Mouse (Mus musculus) heart, adult 11 months (tissue): ENCODE data around the gene Zfp59.
"Not testable (repeated sequence)": the region's sequence is repeated elsewhere in the genome, so short reads cannot be mapped to it uniquely, and the experiment has no call there.

Source experiments
- DNase-seq: peaks from one replicate; pipeline ENCODE4 v3.0.0; 2022

Zfp59 gene

DNA sequence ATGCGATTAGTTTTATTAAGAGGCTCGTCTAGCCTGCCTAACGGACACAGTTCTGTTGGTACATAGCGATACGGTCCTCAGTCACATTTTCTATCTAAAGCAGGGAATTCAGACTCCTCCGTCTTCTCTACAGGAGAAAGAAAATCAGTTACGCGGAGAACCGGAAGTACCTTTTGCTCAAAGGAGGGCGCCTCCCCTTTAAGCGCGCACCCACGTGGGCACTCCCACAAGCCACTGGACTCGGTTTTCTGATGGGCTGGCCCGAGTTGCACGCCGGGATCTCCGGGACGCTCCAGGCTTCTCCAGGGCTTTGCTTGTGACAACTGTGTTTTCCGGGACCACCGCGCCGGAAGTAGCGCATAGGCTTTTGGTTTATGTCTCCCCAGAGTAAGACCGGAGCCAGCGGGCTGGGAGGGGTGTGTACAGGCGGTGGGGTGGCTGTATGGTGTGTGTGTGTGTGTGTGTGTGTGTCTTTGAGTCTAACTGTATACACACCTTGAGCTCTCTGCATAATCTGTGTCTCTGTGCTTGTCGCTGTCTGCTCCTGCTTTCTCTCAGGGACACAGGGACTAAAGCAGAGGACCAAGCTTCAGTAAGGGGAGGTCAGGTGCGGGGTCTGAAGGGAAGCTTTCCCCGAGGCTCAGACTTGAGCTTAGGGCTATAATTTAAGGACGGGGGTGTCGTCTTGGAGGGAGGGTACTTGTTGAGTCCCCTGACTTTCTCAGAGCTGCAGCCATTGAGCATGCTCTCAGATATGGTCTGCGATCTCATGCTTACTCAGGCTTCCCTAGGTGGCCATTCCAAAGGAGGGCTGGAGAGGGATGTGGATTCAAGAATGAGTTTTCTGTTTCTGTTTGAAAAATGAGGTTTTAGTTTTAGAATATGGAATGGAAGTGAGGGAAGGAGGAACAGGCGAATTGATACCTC lies at the start of gene Zfp59:
TSS of gene Zfp59 (plus strand) at position 285 of the 927 bp plus-strand sequence.
- DNase-seq: peak; percentile 99

DNA sequence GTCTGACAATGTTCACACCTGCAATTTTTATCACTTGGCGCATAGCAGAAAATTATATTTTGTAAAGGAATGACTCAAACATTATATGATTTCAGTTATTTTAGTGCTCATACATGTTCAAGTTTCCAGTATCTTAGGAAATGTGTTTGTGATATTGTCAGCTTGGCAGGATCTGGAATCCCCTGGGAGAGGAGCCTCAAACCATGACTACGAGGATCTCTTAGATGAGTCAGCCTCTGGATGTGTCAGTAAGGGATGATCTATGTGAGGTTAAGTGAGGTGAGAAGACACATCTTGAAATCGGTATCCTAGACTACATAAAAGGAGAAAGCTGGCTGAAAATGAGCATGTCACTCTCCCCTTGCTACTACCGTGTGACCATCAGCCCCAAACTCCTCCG lies 49.1 kb upstream of the Zfp59 start:
- no peak for DNase-seq

DNA sequence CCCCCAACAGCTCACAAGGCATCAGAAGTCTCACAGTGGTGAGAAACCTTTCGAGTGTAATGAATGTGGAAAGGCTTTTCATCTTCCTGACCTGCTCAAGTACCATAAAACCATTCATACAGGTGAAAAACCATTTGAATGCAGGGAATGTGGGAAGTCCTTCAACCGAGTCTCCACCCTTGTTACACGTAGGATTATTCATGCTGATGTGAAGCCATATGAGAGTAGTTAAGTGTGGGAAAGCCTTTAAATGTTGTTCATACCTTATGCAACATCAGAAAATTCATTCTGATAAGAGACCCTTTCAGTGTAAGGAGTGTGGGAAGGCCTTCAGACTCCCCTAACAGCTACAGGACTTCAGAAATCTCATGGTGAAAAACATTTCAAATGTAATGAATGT lies 44.5 kb upstream of the Zfp59 start:
- DNase-seq: not testable (repeated sequence)

GRCm38 (mm10) chr7:27794566-27794965 lies 43.8 kb upstream of the Zfp59 start:
- DNase-seq: no peak

DNA sequence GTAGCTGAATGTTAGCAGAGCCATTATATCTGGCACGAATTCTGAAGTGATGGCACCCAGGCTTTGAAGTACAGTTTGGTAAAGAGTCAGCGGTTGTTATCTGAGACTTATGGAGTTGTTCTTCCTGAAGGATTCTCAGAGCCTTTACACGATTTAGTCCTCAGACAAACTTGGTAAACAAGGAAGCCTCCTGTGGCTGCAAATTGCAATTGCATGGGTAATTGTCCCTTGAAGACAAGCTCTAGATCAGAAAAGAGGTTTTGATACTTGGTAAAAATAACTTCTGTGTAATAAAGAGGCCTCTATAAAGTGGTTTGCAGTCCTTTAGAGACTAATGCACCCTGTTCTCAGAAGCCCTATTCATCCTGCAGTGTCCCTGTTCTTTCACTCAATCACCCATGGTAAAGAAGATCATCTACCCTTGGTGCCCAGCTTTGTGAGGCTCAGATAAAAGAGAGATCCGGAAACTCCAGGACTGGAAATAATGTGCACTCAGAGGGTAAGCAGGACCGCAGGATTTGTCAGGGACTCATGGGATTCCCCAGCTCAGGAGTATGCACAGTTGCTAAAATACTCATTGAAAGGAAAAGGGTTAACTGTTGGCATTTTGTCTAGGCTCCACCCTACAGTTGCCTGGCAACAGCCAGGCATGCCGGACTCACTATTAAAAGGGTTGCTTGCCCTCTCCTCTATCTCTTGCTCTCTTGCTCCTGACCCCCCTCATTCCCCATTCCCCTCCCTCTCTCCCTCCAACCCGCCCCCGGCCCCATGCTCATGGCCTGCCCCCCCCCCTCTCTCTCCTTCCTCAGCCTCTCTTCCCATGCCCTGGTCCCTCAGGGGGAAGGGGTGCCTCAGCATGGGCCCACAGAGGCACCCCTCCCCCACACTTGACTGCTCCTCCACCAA lies 40.2 kb upstream of the Zfp59 start:
- peak; percentile 59 for DNase-seq

DNA sequence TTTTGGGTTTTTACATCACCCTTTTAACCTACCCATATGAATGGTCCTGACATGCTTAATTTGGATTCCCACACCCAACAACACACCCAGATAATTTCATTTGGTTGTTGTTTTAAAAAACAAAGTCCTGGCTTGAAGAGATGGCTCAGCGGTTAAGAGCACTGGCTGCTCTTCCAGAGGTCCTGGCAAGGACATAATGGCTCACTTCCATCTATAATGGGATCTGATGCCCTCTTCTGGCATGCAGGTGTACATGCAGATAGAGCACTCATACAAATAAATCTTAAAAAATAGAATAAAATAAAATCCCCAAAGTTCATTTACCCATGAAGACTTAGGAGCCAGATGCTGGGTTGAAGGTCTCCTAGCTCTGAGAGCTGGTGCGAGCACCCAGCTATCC lies 37.3 kb upstream of the Zfp59 start:
- peak; percentile 40 for DNase-seq

DNA sequence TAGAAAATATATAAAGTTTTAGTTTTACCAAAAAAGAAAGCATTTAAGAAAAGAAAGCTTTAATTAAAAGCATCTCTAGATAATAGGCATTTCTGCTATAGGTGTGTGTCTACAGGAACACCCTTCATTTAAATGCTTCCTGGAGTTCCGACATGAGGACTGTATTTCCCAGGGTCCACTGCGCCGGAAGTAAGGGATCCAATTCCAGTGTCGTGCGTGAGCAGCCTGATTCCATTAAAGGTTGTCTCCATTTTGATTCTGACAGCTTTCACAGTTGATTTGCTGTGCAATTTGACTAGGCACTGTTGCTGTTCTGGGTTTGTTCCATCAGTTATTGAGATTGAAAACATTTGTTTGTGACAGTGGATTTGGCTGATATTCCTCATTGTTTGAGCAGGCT lies 35.4 kb upstream of the Zfp59 start:
- DNase-seq: peak; percentile 17

DNA sequence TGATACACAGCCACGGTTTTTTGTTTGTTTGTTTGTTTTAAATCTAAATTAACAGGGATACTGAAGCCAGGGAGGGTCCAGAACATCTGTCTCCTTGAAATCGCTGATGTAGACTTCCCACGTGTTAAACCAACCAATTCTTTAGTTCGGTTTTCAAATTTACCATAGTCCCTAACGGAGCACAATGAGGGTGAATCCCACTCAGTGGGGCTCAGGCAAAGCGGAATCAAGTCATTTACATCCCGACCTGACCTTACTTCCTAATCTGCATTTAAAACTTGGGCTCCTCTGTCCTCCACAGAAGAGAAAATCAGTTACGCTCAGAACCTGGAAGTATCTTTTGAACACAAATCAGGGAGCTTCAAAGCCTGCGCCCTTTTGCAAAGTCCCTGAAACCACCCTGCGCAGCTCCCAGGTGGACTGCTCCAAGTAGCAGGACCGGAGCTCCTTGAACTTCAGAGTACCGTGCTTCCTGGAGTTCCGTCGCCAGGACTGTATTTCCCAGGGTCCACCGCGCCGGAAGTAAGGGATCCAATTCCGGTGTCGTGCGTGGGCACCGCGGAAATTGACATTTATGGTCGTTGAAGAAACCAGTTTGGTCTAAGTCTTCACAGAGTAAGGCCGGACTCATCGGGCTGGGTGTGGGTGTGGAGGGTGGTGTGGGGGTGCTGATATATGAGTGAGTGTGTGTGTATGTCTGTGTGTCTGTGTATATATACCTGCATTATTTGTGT lies 33.9 kb upstream of the Zfp59 start:
- peak; percentile 98 for DNase-seq

DNA sequence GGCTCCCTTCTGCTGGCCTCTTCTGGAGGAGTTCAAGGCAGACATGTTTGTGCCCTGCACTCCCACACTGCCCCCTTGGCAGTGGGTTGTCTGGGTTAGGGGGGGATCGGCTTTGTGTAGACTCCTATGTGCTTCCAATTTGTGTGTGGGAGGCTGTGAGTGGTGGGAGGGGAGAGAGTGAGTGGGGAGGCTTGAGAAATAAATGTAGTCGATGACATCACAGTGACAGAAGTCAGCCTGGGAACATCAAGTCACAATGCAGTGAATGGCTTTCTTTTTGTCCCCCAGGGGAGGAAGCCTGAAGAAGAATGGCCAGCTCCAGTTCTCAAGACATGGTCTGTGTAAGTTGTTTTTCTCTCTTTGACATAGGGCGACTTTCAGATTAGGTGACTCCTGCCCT lies 31.5 kb upstream of the Zfp59 start, which contains the start of gene Zfp626:
TSS of gene Zfp626 (plus strand) at position 301 of the 400 bp plus-strand sequence.
- not testable (repeated sequence) for DNase-seq

DNA sequence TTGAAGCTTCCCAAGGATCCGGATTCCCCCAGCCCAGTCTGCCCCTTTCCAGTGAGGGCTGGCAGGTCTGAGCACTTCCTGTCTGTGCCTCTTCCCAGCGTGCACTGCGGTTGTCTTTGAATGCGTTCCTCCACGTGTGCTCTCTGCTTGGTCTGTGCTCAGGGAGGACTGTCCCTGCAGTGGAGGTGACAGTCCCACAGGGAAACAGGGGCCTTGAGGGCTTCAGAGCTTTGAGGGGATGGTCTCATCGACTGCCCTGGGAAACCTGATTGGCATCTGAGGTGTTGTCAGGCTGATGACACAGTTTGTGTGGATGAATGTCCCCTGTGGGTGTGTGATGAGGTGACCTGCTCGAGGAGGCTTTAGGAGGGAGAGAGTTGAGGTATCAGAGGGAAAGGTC lies 31.1 kb upstream of the Zfp59 start:
- DNase-seq: peak; percentile 51

GRCm38 (mm10) chr7:27818526-27819110 lies 19.8 kb upstream of the Zfp59 start:
- peak; percentile 55 for DNase-seq

DNA sequence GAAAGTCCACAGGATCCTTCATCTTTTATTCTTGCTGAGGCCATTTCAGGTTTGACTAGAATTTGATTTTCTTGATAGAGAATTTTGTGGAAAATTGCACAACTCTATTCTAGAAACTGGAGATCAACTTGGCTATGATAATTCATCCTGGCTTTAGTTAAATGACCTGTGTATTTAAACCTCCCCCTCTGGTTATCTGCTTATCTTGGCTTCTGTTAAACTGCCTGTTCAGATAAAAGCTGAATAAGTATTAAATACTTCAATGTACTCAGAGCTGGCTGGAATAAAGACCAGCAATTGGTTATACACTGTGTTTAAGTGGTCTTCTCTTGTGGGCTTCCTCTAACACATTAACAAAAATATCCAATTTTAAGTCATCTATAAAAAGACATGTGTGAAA lies 15.8 kb upstream of the Zfp59 start:
- no peak for DNase-seq

- peak; percentile 46 for DNase-seq
These were observed 4.3 kb upstream of the Zfp59 start for GRCm38 (mm10) chr7:27834131-27834530.

GRCm38 (mm10) chr7:27837896-27838295 lies 511 bp upstream of the Zfp59 start:
- DNase-seq: peak; percentile 57

DNA sequence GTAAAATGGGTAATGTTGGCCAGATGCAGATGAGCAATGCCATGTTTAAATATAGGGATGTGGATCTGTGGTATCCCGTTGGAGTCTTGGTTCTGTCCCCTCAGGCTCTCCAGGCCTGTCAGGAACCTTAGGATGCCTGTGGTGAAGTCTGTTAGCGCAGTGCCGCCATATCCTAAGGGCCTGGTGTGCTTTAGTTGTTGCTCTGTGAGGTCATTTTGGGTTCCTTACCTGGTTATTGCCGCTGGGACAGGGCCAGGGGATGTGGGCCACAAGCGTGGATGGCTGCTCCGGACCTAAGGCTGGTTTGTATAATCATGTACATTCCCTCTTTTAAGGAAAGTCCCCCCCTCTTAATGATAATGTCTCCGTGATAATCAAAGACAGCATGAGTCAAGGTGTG lies 1.2 kb downstream of the Zfp59 start:
- peak; percentile 85 for DNase-seq

DNA sequence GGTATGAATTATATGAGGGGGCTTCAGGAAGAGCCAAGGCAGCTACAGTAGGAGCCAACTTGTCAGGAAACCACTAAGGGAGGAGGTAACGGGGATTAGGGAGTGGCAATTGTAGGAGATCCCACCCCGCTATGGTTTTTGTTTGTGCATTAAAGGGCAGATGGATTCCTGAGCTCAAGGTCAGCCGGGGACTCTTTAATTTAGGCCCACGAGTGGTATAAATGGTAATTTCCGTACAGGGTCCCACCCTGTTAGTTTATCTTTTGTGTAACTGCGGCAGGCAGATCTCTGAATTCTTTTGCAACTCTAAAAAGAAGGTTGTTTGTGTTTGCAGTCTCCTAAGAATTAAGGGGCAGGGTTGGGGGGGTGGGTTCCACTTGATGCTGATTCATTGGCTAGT lies 1.7 kb downstream of the Zfp59 start:
- peak; percentile 15 for DNase-seq

DNA sequence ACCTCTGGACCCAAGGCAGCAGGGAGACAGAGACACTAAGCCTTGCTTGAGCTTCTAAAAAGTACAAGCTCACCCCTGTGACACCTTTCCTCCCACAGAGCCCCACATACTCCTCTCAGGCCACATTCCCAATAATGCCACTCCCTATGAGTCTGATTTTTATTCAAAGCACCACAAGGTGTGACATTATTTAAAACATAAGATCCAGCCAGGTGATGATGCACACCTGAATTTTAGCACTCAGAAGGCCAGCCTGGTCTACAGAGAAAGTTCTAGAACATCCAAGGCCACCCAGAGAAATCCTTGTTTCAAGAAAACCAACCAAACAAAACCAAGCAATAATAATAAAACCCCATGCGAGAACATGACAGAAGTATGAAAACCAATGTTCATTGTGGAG lies 18.8 kb downstream of the Zfp59 start, which contains the start of gene Zfp607a:
TSS of gene Zfp607a (plus strand) at position 301 of the 400 bp plus-strand sequence.
- DNase-seq: peak; percentile 19

DNA sequence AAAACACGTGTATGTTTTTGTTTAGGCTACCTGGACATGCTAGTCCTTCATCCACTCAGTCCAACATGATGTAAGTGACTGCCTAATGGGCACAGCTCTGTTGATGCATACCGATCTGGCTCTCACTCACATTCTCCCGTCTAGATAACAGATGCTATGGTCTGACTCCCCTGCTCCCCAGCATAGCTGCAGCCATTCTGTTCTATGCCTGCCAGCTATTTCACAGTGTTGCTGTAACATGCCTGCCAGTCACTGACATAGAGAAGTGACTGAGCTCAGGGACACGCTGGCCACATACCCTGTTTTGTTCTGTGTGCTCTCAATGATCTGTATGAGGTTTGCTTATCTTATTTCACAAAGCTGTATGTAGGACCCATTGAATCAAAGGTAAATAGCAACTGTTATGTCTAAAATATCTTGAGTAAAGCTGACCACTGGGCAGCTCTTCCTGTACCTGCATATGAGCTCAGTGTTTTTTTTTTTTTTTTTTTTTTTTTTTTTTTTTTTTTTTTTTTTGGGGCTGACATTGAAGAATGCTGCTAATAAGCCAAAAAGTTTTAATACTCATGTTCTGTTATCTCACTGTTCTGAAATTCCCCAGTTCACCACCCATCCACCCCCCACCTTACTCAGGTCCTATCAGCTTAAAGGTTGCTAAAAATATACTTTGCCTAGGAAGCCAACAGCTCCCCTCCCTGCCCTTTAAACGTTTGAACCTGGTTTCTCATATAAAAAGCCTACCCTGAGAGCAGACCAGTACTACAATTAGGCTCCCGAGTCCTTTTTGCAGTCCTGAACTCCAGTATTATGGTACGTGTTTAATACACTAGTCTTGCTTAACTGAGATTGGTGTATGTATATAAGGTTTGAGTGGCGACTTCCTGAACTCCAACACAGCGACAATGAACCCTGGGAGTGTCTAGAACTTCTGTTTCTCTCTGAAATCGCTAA lies 21.2 kb downstream of the Zfp59 start:
- peak; percentile 79 for DNase-seq

GRCm38 (mm10) chr7:27860396-27861235 lies 22.2 kb downstream of the Zfp59 start:
- peak; percentile 99 for DNase-seq

GRCm38 (mm10) chr7:27862578-27862977 lies 24.2 kb downstream of the Zfp59 start:
- not testable (repeated sequence) for DNase-seq
